8 mouse cellular contexts compared by ENCODE assay signal in the genomic region with DNA sequence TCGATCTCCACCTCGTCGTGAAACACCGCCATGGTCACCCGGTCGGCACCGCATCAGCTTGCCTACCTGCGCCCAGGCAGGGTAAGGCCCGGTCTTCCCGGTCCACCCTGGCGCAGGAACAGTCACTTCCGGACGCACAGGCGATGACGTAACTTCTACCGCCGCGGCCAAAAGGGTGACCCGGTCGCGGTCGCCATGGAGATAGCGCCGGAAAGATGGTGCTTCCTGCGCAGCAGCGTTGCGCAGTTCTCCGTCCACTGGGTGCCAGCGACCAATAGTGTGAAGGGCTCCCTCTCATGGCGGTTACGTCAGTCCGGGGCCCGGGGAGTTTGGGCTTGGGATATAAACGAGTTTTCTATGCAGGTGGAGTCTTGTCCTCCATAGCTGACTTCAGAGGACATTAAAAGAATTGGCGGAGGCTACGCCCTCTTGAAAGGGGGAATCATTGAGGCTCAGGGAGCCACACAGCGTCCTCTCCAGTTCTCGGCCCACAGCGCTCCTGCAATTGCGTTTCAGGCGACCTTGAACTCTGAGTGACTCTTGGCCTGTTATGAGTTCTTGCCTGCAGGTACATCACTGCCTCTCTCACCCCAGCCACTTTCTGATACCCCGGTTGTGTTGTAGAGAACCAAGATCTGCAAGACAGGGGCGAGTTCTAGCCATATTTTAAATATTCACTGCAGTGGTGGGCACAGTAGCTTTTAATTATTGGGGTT. TPM values are rescaled to one million over a fixed set of nuclear protein-coding genes. Genes with fewer than 3 reads are reported as not detected.
DNase-seq lines count a peak whose midpoint lies in the region; ATAC-seq and TF ChIP-seq lines count a peak whose summit lies in the region.

A gene (minus strand): TSS at position 244 of the 716 bp plus-strand sequence.

- H3K4me3 ChIP-seq in C2C12 (ENCODE audit: insufficient read depth, poor library complexity, severe bottlenecking) (peak within 1 kb of the TSS; percentile 69), myocyte (peak within 1 kb of the TSS; percentile 78)
- peak within 1 kb of the TSS; percentile 95 for H3K4me3 ChIP-seq in erythroblast, embryonic 14.5 days (replicated peaks)
- peak within 1 kb of the TSS; percentile 60 for H3K4me3 ChIP-seq in heart, embryonic 11.5 days (ENCODE audit: low read depth, low read length)
- peak within 1 kb of the TSS; percentile 66 for H3K4me3 ChIP-seq in kidney, embryonic 16.5 days (ENCODE audit: low read length)
- peak within 1 kb of the TSS; percentile 67 for H3K4me3 ChIP-seq in liver, adult 2 months (ENCODE audit: insufficient read depth, low read depth, low read length)

- WGBS in heart, embryonic 11.5 days (ENCODE audit: insufficient replicate concordance): under 1% methylated on average over 43 of the region's 43 CpGs
- WGBS in kidney, embryonic 16.5 days: under 1% methylated on average over 43 of the region's 43 CpGs
- WGBS in liver, adult 2 months: under 1% methylated on average over 43 of the region's 43 CpGs

- peaks cover 57% of the 10 kb centered on the region for H3K79me2 ChIP-seq in C2C12 (ENCODE audit: control insufficient read depth, insufficient read depth)
- H3K79me2 ChIP-seq in liver, adult 2 months (ENCODE audit: control insufficient read depth, insufficient read depth, low read length): peaks cover 4% of the 10 kb centered on the region; the same call in 1 of the 2 replicates
- H3K79me2 ChIP-seq in myocyte (ENCODE audit: control insufficient read depth, insufficient read depth): peaks cover 44% of the 10 kb centered on the region

- no peaks in the 10 kb centered on the region for H3K27me3 ChIP-seq in C2C12 (ENCODE audit: control insufficient read depth, insufficient read depth, insufficient read length)
- no peaks in the 10 kb centered on the region for H3K27me3 ChIP-seq in erythroblast, embryonic 14.5 days (ENCODE audit: control insufficient read depth)
- no peaks in the 10 kb centered on the region for H3K27me3 ChIP-seq in heart, embryonic 11.5 days (ENCODE audit: control insufficient read depth, insufficient read depth, low read length)
- H3K27me3 ChIP-seq in kidney, embryonic 16.5 days (ENCODE audit: insufficient read depth, low read length): no peaks in the 10 kb centered on the region
- no peaks in the 10 kb centered on the region for H3K27me3 ChIP-seq in liver, adult 2 months (ENCODE audit: control insufficient read depth, insufficient read depth, low read length)
- no peaks in the 10 kb centered on the region for H3K27me3 ChIP-seq in myocyte (ENCODE audit: control insufficient read depth, insufficient read depth, insufficient read length)
- H3K27me3 ChIP-seq in splenic B cell, adult 2 months (ENCODE audit: control insufficient read depth, insufficient read depth, low read length, poor library complexity, severe bottlenecking): no peaks in the 10 kb centered on the region

- H3K79me3 ChIP-seq in C2C12 (ENCODE audit: low read depth): peaks cover 45% of the 10 kb centered on the region

- peak within 1 kb of the TSS; percentile 94 for H3K27ac ChIP-seq in heart, embryonic 11.5 days (ENCODE audit: low read depth, low read length)
- H3K27ac ChIP-seq in kidney, embryonic 16.5 days (ENCODE audit: low read length): peak within 1 kb of the TSS; percentile 87
- peak within 1 kb of the TSS; percentile 86 for H3K27ac ChIP-seq in liver, adult 2 months (replicated peaks; ENCODE audit: insufficient read depth, low read depth, low read length)

- no peak for TF ChIP-seq CTCF in C2C12 (IDR thresholded peaks at IDR 0.05; ENCODE audit: control insufficient read depth, insufficient read depth, insufficient read length)
- TF ChIP-seq CTCF in brain, embryonic 14.5 days (IDR thresholded peaks at IDR 0.05; ENCODE audit: borderline replicate concordance, extremely low read depth, insufficient read depth, insufficient read length): peak; percentile 52; the same call in 1 of the 2 replicates
- TF ChIP-seq CTCF in liver, adult 2 months (IDR thresholded peaks at IDR 0.05; ENCODE audit: low read depth, low read length): no peak; the same call in 1 of the 2 replicates

- H3K4me1 ChIP-seq in erythroblast, embryonic 14.5 days (ENCODE audit: control insufficient read depth): peaks cover 39% of the 10 kb centered on the region
- H3K4me1 ChIP-seq in heart, embryonic 11.5 days (ENCODE audit: control insufficient read depth, insufficient read depth, low read length): no peaks in the 10 kb centered on the region
- H3K4me1 ChIP-seq in kidney, embryonic 16.5 days (ENCODE audit: insufficient read depth, low read length): peaks cover 16% of the 10 kb centered on the region
- H3K4me1 ChIP-seq in liver, adult 2 months (ENCODE audit: control insufficient read depth, insufficient read depth, low read length): peaks cover 8% of the 10 kb centered on the region; the same call in 1 of the 2 replicates

- TF ChIP-seq POLR2A in brain, embryonic 14.5 days (IDR thresholded peaks at IDR 0.05; ENCODE audit: borderline replicate concordance, extremely low read depth, insufficient read depth, insufficient read length, poor library complexity, severe bottlenecking): peak; percentile 1; the same call in 1 of the 2 replicates
- TF ChIP-seq POLR2A in liver, adult 2 months (IDR thresholded peaks at IDR 0.05; ENCODE audit: extremely low read depth, insufficient read depth, low read length): 0 out of 2 replicates have a peak, but pooled peaks have one; percentile 9
- TF ChIP-seq POLR2A in myocyte (IDR thresholded peaks at IDR 0.05; ENCODE audit: insufficient read length, low read depth): peak; percentile 74

- peak within 1 kb of the TSS; percentile 85 for H3K9ac ChIP-seq in heart, embryonic 11.5 days (ENCODE audit: low read depth, low read length)
- H3K9ac ChIP-seq in kidney, embryonic 16.5 days (replicated peaks; ENCODE audit: low read length): peak within 1 kb of the TSS; percentile 69
- peak within 1 kb of the TSS; percentile 77 for H3K9ac ChIP-seq in liver, adult 2 months (ENCODE audit: low read depth, low read length)

- ATAC-seq in heart, embryonic 11.5 days (replicated peaks; ENCODE audit: insufficient number of reproducible peaks, low FRiP score, low TSS enrichment): peak; percentile 92
- ATAC-seq in kidney, embryonic 16.5 days (ENCODE audit: low FRiP score, low TSS enrichment): peak; percentile 97

- H3K36me3 ChIP-seq in C2C12 (ENCODE audit: control insufficient read depth, insufficient read depth) (peaks cover 31% of the 10 kb centered on the region), myocyte (ENCODE audit: control insufficient read depth, insufficient read depth) (peaks cover 14% of the 10 kb centered on the region)
- H3K36me3 ChIP-seq in erythroblast, embryonic 14.5 days (ENCODE audit: control insufficient read depth): peaks cover 43% of the 10 kb centered on the region
- peaks cover 10% of the 10 kb centered on the region; the same call in 1 of the 2 replicates for H3K36me3 ChIP-seq in heart, embryonic 11.5 days (ENCODE audit: control insufficient read depth, insufficient read depth, low read length)
- H3K36me3 ChIP-seq in kidney, embryonic 16.5 days (ENCODE audit: insufficient read depth, low read length): peaks cover 16% of the 10 kb centered on the region
- peaks cover 8% of the 10 kb centered on the region for H3K36me3 ChIP-seq in liver, adult 2 months (ENCODE audit: control insufficient read depth, insufficient read depth, low read length)
- H3K36me3 ChIP-seq in splenic B cell, adult 2 months (ENCODE audit: control insufficient read depth, insufficient read depth, low read length, poor library complexity, severe bottlenecking): peaks cover 11% of the 10 kb centered on the region

- no peaks in the 10 kb centered on the region for H3K9me3 ChIP-seq in erythroblast, embryonic 14.5 days (ENCODE audit: control insufficient read depth, low read length)
- H3K9me3 ChIP-seq in heart, embryonic 11.5 days (replicated peaks; ENCODE audit: control insufficient read depth, low read length): no peaks in the 10 kb centered on the region
- no peaks in the 10 kb centered on the region for H3K9me3 ChIP-seq in kidney, embryonic 16.5 days (ENCODE audit: low read length)

- DNase-seq in brain, embryonic 14.5 days (ENCODE audit: low read depth): peak; percentile 99
- DNase-seq in liver, adult 2 months (ENCODE audit: extremely low read depth, low read depth, low spot score): peak; percentile 90
- DNase-seq in splenic B cell, adult 2 months (ENCODE audit: low read depth, low spot score): peak; percentile 99

- H3ac ChIP-seq in C2C12 (ENCODE audit: control insufficient read depth, insufficient read length, low read depth): peak within 1 kb of the TSS; percentile 73
- peak within 1 kb of the TSS; percentile 35 for H3ac ChIP-seq in myocyte (ENCODE audit: control insufficient read depth, insufficient read length)

- H3K4me2 ChIP-seq in heart, embryonic 11.5 days: peak within 1 kb of the TSS; percentile 70
- H3K4me2 ChIP-seq in kidney, embryonic 16.5 days (replicated peaks; ENCODE audit: low read depth, low read length): peak within 1 kb of the TSS; percentile 66
- H3K4me2 ChIP-seq in myocyte (ENCODE audit: low read depth): peak within 1 kb of the TSS; percentile 89

TF ChIP-seq in C2C12, 6 proteins besides CTCF, POLR2A, EP300 and RAD21:
- TF ChIP-seq MAX (IDR thresholded peaks at IDR 0.05) (peak; percentile 17), USF1 (IDR thresholded peaks at IDR 0.05; ENCODE audit: low read depth) (no peak), CEBPB (IDR thresholded peaks at IDR 0.05; ENCODE audit: low read depth) (peak; percentile 37), FOSL1 (IDR thresholded peaks at IDR 0.05; ENCODE audit: insufficient read depth, low read length, poor library complexity, severe bottlenecking) (no peak)

TF ChIP-seq in myocyte, 11 proteins besides CTCF, POLR2A, EP300 and RAD21:
- TF ChIP-seq SRF (IDR thresholded peaks at IDR 0.05; ENCODE audit: control insufficient read depth, insufficient read length, low read depth) (peak; percentile 63), POLR2AphosphoS2 (IDR thresholded peaks at IDR 0.05; ENCODE audit: insufficient read length, low read depth) (peak; percentile 58), E2F4 (IDR thresholded peaks at IDR 0.05; ENCODE audit: insufficient read depth) (peak; percentile 66), MYOD1 (IDR thresholded peaks at IDR 0.05; ENCODE audit: control insufficient read depth in 1 of 3, insufficient read length in 2 of 3, low read depth in 2 of 3) (peak in 1 of 3 experiments; percentile 16), MAX (IDR thresholded peaks at IDR 0.05; ENCODE audit: low read depth) (no peak), CEBPB (IDR thresholded peaks at IDR 0.05; ENCODE audit: insufficient read depth, poor library complexity, severe bottlenecking) (no peak)

RNA-seq across cellular contexts. Expression of the gene that starts here (rescaled TPM):
- polyA plus RNA-seq in C2C12 (2012; fragmentation: generic; extraction: Trizol) (119 TPM), myocyte (2012; fragmentation: generic; extraction: Trizol) (72.2 TPM)
- 43.6 and 48.6 TPM in 2 replicates for polyA plus RNA-seq in brain, embryonic 14.5 days (2012; rRNA removed)
- 4.4 and 8.2 TPM in 2 replicates for polyA plus RNA-seq in erythroblast, embryonic 14.5 days (2012)
- polyA plus RNA-seq in heart, embryonic 11.5 days (2014; fragmentation: Nextera tagmentation; extraction: Ambion mirVana): 94.3 and 99.3 TPM in 2 replicates
- polyA plus RNA-seq in kidney, embryonic 16.5 days (2015; fragmentation: Nextera tagmentation; extraction: Ambion mirVana): 88.1 and 90.9 TPM in 2 replicates
- total RNA-seq in liver, adult 2 months (2014; rRNA removed): 15.1 and 25.2 TPM in 2 replicates
- polyA plus RNA-seq in liver, adult 2 months (2012; rRNA removed): 16.2 and 17.7 TPM in 2 replicates

Comparison
In these comparisons a context has a peak if more than half of its experiments do, and no peak if none do; other contexts are left out.
1. Peak in every context shown above with its lines: DNase-seq, ATAC-seq, H3K4me3 ChIP-seq and H3K27ac ChIP-seq.
2. POLR2A ChIP-seq: peak in every context shown above with its lines; median percentile 74 in myocyte; 9 in liver, adult 2 months; 1 in brain, embryonic 14.5 days.